Mouse (Mus musculus): ENCODE results near the gene Elane. TPM values are rescaled to one million over a fixed set of nuclear protein-coding genes. Genes with fewer than 3 reads are reported as not detected.

Elane gene
- polyA plus RNA-seq, 1 experiment from 2014 or later: 3.4 TPM

Small RNAs within 50 kb of the gene (microRNA-seq; reads per million reads assigned to microRNA genes)
- not detected for gene Mir6910

Other genes starting within 250 kb of the Elane start
- gene Shc2, start 248.3 kb upstream of the Elane start, polyA plus RNA-seq (2015; fragmentation: Nextera tagmentation; extraction: Ambion mirVana): 10.4 and 12.2 TPM in 2 replicates
- not detected in 2 replicates for gene Odf3l2, start 240.5 kb upstream of the Elane start, polyA plus RNA-seq (2015; fragmentation: Nextera tagmentation; extraction: Ambion mirVana)
- gene Madcam1, start 221.7 kb upstream of the Elane start, polyA plus RNA-seq (2015; fragmentation: Nextera tagmentation; extraction: Ambion mirVana): 2.7 and 2.8 TPM in 2 replicates
- 71.2 and 81.4 TPM in 2 replicates for gene Tpgs1, start 216.9 kb upstream of the Elane start, polyA plus RNA-seq (2015; fragmentation: Nextera tagmentation; extraction: Ambion mirVana)
- 88.4 and 100 TPM in 2 replicates for gene Cdc34, start 204.1 kb upstream of the Elane start, polyA plus RNA-seq (2015; fragmentation: Nextera tagmentation; extraction: Ambion mirVana)
- 0.50 and 0.95 TPM in 2 replicates for gene Gzmm, start 197.2 kb upstream of the Elane start, polyA plus RNA-seq (2015; fragmentation: Nextera tagmentation; extraction: Ambion mirVana)
- gene Bsg, start 181.8 kb upstream of the Elane start, polyA plus RNA-seq (2015; fragmentation: Nextera tagmentation; extraction: Ambion mirVana): 913 and 925 TPM in 2 replicates
- 0.05 and 0.19 TPM in 2 replicates for gene Hcn2, start 169.6 kb upstream of the Elane start, polyA plus RNA-seq (2015; fragmentation: Nextera tagmentation; extraction: Ambion mirVana)
- gene Polrmt, start 139.7 kb upstream of the Elane start, polyA plus RNA-seq (2015; fragmentation: Nextera tagmentation; extraction: Ambion mirVana): 43.7 and 54.4 TPM in 2 replicates
- 0.12 and 0.14 TPM in 2 replicates for gene Fgf22, start 131.2 kb upstream of the Elane start, polyA plus RNA-seq (2015; fragmentation: Nextera tagmentation; extraction: Ambion mirVana)
- 88.5 and 102 TPM in 2 replicates for gene Rnf126, start 119.3 kb upstream of the Elane start, polyA plus RNA-seq (2015; fragmentation: Nextera tagmentation; extraction: Ambion mirVana)
- gene Fstl3, start 109.0 kb upstream of the Elane start, polyA plus RNA-seq (2015; fragmentation: Nextera tagmentation; extraction: Ambion mirVana): 15.3 and 15.6 TPM in 2 replicates
- gene Prss57, start 95.3 kb upstream of the Elane start, polyA plus RNA-seq (2015; fragmentation: Nextera tagmentation; extraction: Ambion mirVana): 0.29 TPM in 1 of 2 replicates, not detected in the other
- gene Palm, start 92.7 kb upstream of the Elane start, polyA plus RNA-seq (2015; fragmentation: Nextera tagmentation; extraction: Ambion mirVana): 144 and 158 TPM in 2 replicates
- gene Misp, start 65.3 kb upstream of the Elane start, polyA plus RNA-seq (2015; fragmentation: Nextera tagmentation; extraction: Ambion mirVana): 14.9 and 15.2 TPM in 2 replicates
- gene Ptbp1, start 31.8 kb upstream of the Elane start, polyA plus RNA-seq (2015; fragmentation: Nextera tagmentation; extraction: Ambion mirVana): 398 and 438 TPM in 2 replicates
- gene Prtn3, start 11.8 kb upstream of the Elane start, polyA plus RNA-seq (2015; fragmentation: Nextera tagmentation; extraction: Ambion mirVana): 7.4 and 8.3 TPM in 2 replicates
- 62.1 and 74.5 TPM in 2 replicates for gene Plppr3, start 11.6 kb upstream of the Elane start, polyA plus RNA-seq (2015; fragmentation: Nextera tagmentation; extraction: Ambion mirVana)
- gene Cfd, start 4.6 kb downstream of the Elane start, polyA plus RNA-seq (2015; fragmentation: Nextera tagmentation; extraction: Ambion mirVana): not detected in 2 replicates
- gene Med16, start 22.7 kb downstream of the Elane start, polyA plus RNA-seq (2015; fragmentation: Nextera tagmentation; extraction: Ambion mirVana): 59.6 and 70.7 TPM in 2 replicates
- 0.96 and 14.1 TPM in 2 replicates for gene Gm26602, start 24.6 kb downstream of the Elane start, polyA plus RNA-seq (2015; fragmentation: Nextera tagmentation; extraction: Ambion mirVana)
- gene Kiss1r, start 30.7 kb downstream of the Elane start, polyA plus RNA-seq (2015; fragmentation: Nextera tagmentation; extraction: Ambion mirVana): 0.71 and 1.2 TPM in 2 replicates
- gene R3hdm4, start 35.0 kb downstream of the Elane start, polyA plus RNA-seq (2015; fragmentation: Nextera tagmentation; extraction: Ambion mirVana): 142 and 155 TPM in 2 replicates
- gene Arid3a, start 40.8 kb downstream of the Elane start, polyA plus RNA-seq (2015; fragmentation: Nextera tagmentation; extraction: Ambion mirVana): 7.3 and 7.4 TPM in 2 replicates
- gene Wdr18, start 73.9 kb downstream of the Elane start, polyA plus RNA-seq (2015; fragmentation: Nextera tagmentation; extraction: Ambion mirVana): 115 TPM in 2 replicates
- gene Grin3b, start 84.5 kb downstream of the Elane start, polyA plus RNA-seq (2015; fragmentation: Nextera tagmentation; extraction: Ambion mirVana): 0.31 and 0.39 TPM in 2 replicates
- 15.7 and 17.5 TPM in 2 replicates for gene Tmem259, start 98.1 kb downstream of the Elane start, polyA plus RNA-seq (2015; fragmentation: Nextera tagmentation; extraction: Ambion mirVana)
- gene Cnn2, start 102.3 kb downstream of the Elane start, polyA plus RNA-seq (2015; fragmentation: Nextera tagmentation; extraction: Ambion mirVana): 253 and 292 TPM in 2 replicates
- gene Abca7, start 110.2 kb downstream of the Elane start, polyA plus RNA-seq (2015; fragmentation: Nextera tagmentation; extraction: Ambion mirVana): 3.9 and 4.5 TPM in 2 replicates
- 8.7 and 10.0 TPM in 2 replicates for gene Arhgap45, start 130.4 kb downstream of the Elane start, polyA plus RNA-seq (2015; fragmentation: Nextera tagmentation; extraction: Ambion mirVana)
- 235 and 243 TPM in 2 replicates for gene Polr2e, start 153.5 kb downstream of the Elane start, polyA plus RNA-seq (2015; fragmentation: Nextera tagmentation; extraction: Ambion mirVana)
- gene Gpx4, start 160.9 kb downstream of the Elane start, polyA plus RNA-seq (2015; fragmentation: Nextera tagmentation; extraction: Ambion mirVana): 581 and 603 TPM in 2 replicates
- 14.4 and 16.2 TPM in 2 replicates for gene Sbno2, start 219.3 kb downstream of the Elane start, polyA plus RNA-seq (2015; fragmentation: Nextera tagmentation; extraction: Ambion mirVana)
- gene Stk11, start 229.6 kb downstream of the Elane start, polyA plus RNA-seq (2015; fragmentation: Nextera tagmentation; extraction: Ambion mirVana): 15.0 and 22.4 TPM in 2 replicates

Measured in kidney, embryonic 15.5 days (tissue).